Mouse (Mus musculus) spleen, postnatal 4 days (tissue): ENCODE data around the gene Myo15b.
"Not testable (repeated sequence)": the region's sequence is repeated elsewhere in the genome, so short reads cannot be mapped to it uniquely, and the experiment has no call there.

Source experiments
- DNase-seq, 2 experiments: peaks; one replicate each; pipeline ENCODE4 v3.0.0; 2022; ENCODE audit warnings: low spot score in 2 of 2

The Myo15b gene

GRCm38 (mm10) chr11:115831518-115831917, 26.7 kb upstream of the Myo15b start:
- no peak for DNase-seq

GRCm38 (mm10) chr11:115832064-115832463, 26.1 kb upstream of the Myo15b start:
- DNase-seq = no peak

GRCm38 (mm10) chr11:115832523-115832922, 25.7 kb upstream of the Myo15b start:
- no peak for DNase-seq

- no peak for DNase-seq
Observed at GRCm38 (mm10) chr11:115833021-115833513, 25.1 kb upstream of the Myo15b start.

GRCm38 (mm10) chr11:115834033-115834432, 24.2 kb upstream of the Myo15b start:
- no peak for DNase-seq

GRCm38 (mm10) chr11:115836656-115837395, 21.4 kb upstream of the Myo15b start:
- DNase-seq = no peak

GRCm38 (mm10) chr11:115837606-115838345, 20.4 kb upstream of the Myo15b start:
- DNase-seq = no peak

- DNase-seq = no peak
Observed at GRCm38 (mm10) chr11:115838895-115839311, 19.3 kb upstream of the Myo15b start.

GRCm38 (mm10) chr11:115839732-115840131, 18.5 kb upstream of the Myo15b start:
- DNase-seq = no peak

- DNase-seq = no peak
Observed at GRCm38 (mm10) chr11:115841044-115841443, 17.2 kb upstream of the Myo15b start.

- peak; percentile 59 to 75 for DNase-seq
Observed at GRCm38 (mm10) chr11:115841961-115842550, 16.1 kb upstream of the Myo15b start.

- no peak for DNase-seq
Observed at GRCm38 (mm10) chr11:115843141-115843890, 14.9 kb upstream of the Myo15b start.

- DNase-seq = no peak
Observed at GRCm38 (mm10) chr11:115843891-115844239, 14.3 kb upstream of the Myo15b start.

- DNase-seq = no peak
Observed at GRCm38 (mm10) chr11:115844240-115844639, 14.0 kb upstream of the Myo15b start.

- no peak for DNase-seq
Observed at GRCm38 (mm10) chr11:115845819-115846218, 12.4 kb upstream of the Myo15b start.

- DNase-seq = no peak
Observed at GRCm38 (mm10) chr11:115854674-115855073, 3.5 kb upstream of the Myo15b start.

- DNase-seq = not testable (repeated sequence)
Observed at GRCm38 (mm10) chr11:115857146-115857545, 1.1 kb upstream of the Myo15b start.

- DNase-seq = no peak
Observed at GRCm38 (mm10) chr11:115857936-115858335, 270 bp upstream of the Myo15b start.

GRCm38 (mm10) chr11:115859143-115859945, 1.1 kb downstream of the Myo15b start:
- peak; percentile 87 to 96 for DNase-seq

- DNase-seq = no peak
Observed at GRCm38 (mm10) chr11:115863895-115864294, 5.7 kb downstream of the Myo15b start.

- no peak for DNase-seq
Observed at GRCm38 (mm10) chr11:115869393-115869792, 11.2 kb downstream of the Myo15b start.
